Mouse (Mus musculus) urinary bladder, postnatal 36 days (tissue): Measurements from ENCODE around the gene Speg.

Source experiments
- DNase-seq, 2 experiments: peaks; one replicate each; pipeline ENCODE4 v3.0.0; 2022; ENCODE audit warnings: low spot score in 2 of 2, mixed read lengths in 1 of 2

Speg gene

GRCm38 (mm10) chr1:75393846-75394245 is 18.7 kb downstream of the Speg start:
- no peak for DNase-seq

GRCm38 (mm10) chr1:75398761-75399402 is 23.8 kb downstream of the Speg start:
- DNase-seq = peak; percentile 42 to 75

GRCm38 (mm10) chr1:75399755-75400492 is 24.8 kb downstream of the Speg start:
- DNase-seq = no peak

- DNase-seq = no peak
Measured at GRCm38 (mm10) chr1:75400493-75401115, 25.5 kb downstream of the Speg start.

- no peak for DNase-seq
Measured at GRCm38 (mm10) chr1:75405547-75405946, 30.4 kb downstream of the Speg start.

GRCm38 (mm10) chr1:75406173-75406572 is 31.1 kb downstream of the Speg start:
- DNase-seq = no peak

GRCm38 (mm10) chr1:75407056-75407455 is 32.0 kb downstream of the Speg start:
- DNase-seq = no peak

- no peak for DNase-seq
Measured at GRCm38 (mm10) chr1:75408210-75408609, 33.1 kb downstream of the Speg start.

- no peak for DNase-seq
Measured at GRCm38 (mm10) chr1:75409950-75410349, 34.9 kb downstream of the Speg start.

GRCm38 (mm10) chr1:75412196-75412595 is 37.1 kb downstream of the Speg start:
- DNase-seq = no peak

- no peak for DNase-seq
Measured at GRCm38 (mm10) chr1:75413749-75414148, 38.7 kb downstream of the Speg start.

GRCm38 (mm10) chr1:75421794-75422193 is 46.7 kb downstream of the Speg start:
- DNase-seq = no peak

- no peak for DNase-seq
Measured at GRCm38 (mm10) chr1:75422216-75422822, 47.2 kb downstream of the Speg start.

GRCm38 (mm10) chr1:75422823-75423471 is 47.9 kb downstream of the Speg start:
- DNase-seq = no peak

- no peak for DNase-seq
Measured at GRCm38 (mm10) chr1:75423780-75424390, 48.8 kb downstream of the Speg start.

GRCm38 (mm10) chr1:75425796-75426471 is 50.8 kb downstream of the Speg start:
- no peak for DNase-seq

GRCm38 (mm10) chr1:75435475-75436328 is 60.6 kb downstream of the Speg start, which contains the start of gene Gmppa:
Gmppa (plus strand) TSS chr1:75435930.
- DNase-seq = peak; percentile 80 to 85

- DNase-seq = no peak
Measured at GRCm38 (mm10) chr1:75438782-75439181, 63.7 kb downstream of the Speg start.

GRCm38 (mm10) chr1:75440661-75441060 is 65.6 kb downstream of the Speg start:
- DNase-seq = no peak

GRCm38 (mm10) chr1:75441471-75441996 is 66.4 kb downstream of the Speg start:
- no peak for DNase-seq
